Mouse (Mus musculus): ENCODE data around the gene Olfr47. TPM values are rescaled to one million over a fixed set of nuclear protein-coding genes. Genes with fewer than 3 reads are reported as not detected.
"Not testable (repeated sequence)": the region's sequence is repeated elsewhere in the genome, so short reads cannot be mapped to it uniquely, and the experiment has no call there.

Gene Olfr47
- total RNA-seq (2021): not detected

DNA sequence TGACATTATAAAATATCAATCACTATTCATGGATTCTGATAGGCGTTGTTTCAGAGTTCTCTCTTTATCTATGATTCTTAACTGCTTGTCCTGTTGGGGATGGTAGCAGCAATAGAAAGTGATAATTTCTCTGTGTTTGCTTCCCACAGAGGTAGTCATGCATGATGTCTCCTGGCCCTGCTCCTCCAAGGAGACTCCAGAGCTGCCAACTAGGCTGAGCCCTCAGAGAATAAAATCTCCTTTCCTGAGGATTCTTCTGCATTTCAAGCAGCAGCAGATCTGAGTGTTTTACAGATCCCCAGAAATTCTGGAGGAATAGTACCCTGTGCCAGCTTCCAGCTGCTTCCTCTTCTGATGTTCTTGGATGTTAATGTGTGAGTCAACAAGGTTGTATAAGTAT is at the start of gene Olfr47:
TSS of gene Olfr47 (plus strand) at position 275 of the 400 bp plus-strand sequence.
- intact Hi-C loops (cut with DNase I); DNase-seq: not testable (repeated sequence)

DNA sequence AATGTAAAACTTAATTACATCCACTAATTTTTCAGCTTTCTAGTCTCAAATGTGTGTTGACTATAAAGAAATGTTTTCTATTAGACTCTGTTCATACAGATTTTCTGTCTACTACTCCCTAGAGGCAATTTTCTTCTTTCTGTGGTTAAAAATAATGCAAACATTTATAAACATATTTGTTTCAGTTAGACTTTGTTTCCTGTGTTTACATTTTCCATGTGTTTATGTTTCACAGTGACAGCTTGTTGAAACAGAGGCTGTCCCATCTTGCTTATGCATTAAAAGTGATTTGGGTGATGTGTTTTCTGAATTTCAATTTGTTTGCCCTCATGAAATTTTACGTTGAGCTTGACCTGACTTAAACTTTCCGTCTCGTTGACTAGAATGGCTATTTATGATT is 40.3 kb upstream of the Olfr47 start:
- no peak for DNase-seq
- intact Hi-C loops (cut with DNase I): no loop called here

DNA sequence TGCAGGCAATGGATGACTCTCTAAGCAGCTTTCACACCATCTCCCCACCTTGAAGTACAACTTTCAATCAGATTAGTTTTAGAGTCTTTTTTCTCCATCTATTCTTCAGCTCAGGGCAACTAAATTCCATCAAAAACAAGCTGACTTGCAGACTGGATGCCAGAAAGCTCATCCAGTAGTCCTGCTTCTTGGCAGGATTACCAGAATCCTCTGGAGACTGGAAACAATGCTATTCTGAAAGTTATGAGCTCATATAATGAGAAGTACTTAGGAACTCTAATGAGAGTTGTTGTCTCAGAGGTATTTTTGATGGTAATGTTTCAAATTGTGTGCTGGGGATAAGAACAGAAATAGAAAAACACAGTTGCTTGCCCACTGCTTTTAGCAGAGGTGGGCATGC is 34.5 kb upstream of the Olfr47 start, which contains the start of gene Olfr435:
TSS of gene Olfr435 (plus strand) at position 366 of the 400 bp plus-strand sequence.
- intact Hi-C loops (cut with DNase I): no loop called here

DNA sequence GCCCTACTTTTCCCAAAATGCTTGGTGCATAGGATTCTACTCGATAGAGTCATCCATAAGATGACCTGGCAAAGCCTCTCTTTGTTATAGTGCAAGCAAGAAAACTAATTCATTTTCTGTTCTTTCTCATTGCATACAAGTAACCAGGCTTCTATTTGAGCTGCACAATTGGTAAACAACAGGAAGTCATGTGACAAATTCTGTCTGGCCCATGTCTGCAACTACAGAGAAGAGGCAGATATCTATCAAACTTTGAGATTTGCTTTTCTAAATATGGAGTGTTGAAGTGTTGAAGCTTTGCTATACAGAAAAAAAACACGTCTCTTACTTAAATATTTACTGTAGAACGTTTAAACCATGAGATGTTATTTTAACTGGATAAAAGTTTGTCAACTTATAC is 33.2 kb upstream of the Olfr47 start:
- DNase-seq: no peak
- intact Hi-C loops (cut with DNase I): no loop called here

More for the DNA sequence above, 34.5 kb upstream of the Olfr47 start, which contains the start of gene Olfr435:
- no peak for DNase-seq

DNA sequence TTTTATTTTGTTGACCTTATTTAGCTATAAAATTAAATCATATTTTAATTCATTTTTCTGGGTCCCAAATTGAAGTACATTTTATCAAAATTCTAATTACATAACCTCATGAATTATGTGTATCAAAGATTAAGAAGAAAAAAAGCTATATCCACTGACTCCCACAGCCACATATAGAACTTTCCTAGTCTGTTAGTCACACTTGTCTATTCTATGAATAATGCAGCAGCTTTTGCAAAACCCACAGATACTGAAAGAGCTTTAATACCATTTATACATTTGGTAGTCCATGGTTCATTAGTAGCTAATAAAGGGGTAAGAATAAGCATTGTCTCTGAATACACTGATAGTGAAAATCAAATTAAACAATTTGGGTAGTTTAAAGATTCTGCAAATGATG is 28.5 kb upstream of the Olfr47 start:
- DNase-seq: no peak
- intact Hi-C loops (cut with DNase I): no loop called here

DNA sequence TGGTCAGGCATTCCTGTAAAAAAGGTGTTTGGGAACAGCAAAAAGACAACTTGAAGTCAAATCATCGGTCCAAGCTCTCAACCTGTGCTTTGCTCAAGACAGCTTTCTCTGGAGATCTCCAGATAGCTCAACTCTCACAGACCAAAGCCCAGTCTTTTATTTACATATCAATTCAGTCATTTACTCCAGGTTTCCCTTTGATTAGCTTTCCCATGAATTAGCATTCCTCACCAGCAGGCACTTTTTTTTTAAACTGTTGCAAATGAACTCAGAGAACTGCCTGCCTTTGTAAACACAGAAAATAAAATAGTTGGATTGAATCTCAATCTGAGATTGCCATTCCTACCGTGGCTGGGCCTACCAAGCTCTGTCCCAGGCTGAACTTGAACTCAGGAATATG is 26.0 kb upstream of the Olfr47 start:
- DNase-seq: no peak
- intact Hi-C loops (cut with DNase I): no loop called here

DNA sequence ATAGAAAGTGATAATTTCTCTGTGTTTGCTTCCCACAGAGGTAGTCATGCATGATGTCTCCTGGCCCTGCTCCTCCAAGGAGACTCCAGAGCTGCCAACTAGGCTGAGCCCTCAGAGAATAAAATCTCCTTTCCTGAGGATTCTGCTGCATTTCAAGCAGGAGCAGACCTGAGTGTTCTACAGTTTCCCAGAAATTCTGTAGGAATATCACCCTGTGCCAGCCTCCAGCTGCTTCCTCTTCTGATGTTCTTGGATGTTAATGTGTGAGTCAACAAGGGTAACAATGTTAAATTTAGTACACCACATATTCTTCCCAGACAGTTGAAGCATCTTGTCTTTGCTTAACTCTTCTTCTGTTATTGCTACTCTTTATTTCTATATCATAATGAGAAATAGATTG is 18.5 kb upstream of the Olfr47 start, which contains the start of gene Olfr434:
TSS of gene Olfr434 (plus strand) at position 149 of the 400 bp plus-strand sequence.
- DNase-seq; intact Hi-C loops (cut with DNase I): not testable (repeated sequence)

DNA sequence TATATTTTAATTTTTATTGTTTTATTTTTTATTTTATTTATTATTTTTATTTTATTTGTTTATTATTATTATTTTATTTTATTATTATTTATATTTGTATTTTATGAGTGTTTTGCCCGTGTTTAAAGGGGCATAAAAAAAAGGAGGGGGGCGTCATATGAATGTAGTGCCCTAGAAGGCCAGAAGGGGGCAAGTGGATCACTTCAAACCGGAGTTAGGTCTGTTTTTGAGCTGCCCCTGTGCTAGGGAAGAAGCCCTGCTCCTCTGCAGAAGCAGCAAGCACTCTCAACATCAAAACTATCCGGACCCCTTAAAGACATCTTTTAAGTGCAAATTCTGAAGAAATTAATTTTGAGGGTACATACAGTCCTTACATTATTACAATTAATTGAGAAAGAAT is 10.7 kb downstream of the Olfr47 start:
- intact Hi-C loops (cut with DNase I): no loop called here
- no peak for DNase-seq

DNA sequence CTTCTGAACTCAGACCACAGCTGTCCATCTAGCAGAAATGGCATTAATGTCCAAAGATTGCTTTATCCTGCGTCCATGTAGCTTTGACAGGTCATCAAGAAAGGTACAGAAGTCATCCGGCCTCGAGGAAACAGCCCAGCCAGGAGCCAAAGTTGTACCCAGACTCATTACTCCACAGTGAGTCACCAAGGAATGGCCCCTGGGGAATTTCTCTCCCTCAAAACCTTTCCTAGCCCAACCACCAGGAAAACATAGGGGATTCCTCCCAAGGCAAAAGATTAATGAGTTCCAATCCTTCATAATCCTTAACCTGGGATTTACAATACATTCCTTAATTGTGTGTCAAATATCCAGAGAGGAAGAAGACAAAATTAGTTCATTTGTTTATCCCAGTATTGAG is 16.1 kb downstream of the Olfr47 start:
- DNase-seq: no peak
- intact Hi-C loops (cut with DNase I): no loop called here

DNA sequence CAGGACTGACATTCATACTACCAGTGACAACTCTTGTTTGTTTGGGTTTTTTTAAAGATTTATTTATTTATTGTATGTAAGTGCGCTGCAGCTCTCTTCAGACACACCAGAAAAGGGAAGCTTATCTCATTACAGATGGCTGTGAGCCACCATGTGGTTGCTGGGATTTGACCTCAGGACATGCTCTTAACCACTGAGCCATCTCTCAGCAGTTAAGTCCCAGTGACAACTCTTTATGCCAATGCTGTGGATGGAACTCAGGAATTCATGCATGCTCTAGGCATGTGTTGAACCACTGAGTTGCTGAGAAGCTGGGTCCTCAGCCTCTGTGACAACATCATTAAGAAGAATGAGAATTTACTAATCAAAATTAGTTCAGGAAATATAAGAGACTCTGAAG is 21.7 kb downstream of the Olfr47 start:
- intact Hi-C loops (cut with DNase I): no loop called here
- no peak for DNase-seq

DNA sequence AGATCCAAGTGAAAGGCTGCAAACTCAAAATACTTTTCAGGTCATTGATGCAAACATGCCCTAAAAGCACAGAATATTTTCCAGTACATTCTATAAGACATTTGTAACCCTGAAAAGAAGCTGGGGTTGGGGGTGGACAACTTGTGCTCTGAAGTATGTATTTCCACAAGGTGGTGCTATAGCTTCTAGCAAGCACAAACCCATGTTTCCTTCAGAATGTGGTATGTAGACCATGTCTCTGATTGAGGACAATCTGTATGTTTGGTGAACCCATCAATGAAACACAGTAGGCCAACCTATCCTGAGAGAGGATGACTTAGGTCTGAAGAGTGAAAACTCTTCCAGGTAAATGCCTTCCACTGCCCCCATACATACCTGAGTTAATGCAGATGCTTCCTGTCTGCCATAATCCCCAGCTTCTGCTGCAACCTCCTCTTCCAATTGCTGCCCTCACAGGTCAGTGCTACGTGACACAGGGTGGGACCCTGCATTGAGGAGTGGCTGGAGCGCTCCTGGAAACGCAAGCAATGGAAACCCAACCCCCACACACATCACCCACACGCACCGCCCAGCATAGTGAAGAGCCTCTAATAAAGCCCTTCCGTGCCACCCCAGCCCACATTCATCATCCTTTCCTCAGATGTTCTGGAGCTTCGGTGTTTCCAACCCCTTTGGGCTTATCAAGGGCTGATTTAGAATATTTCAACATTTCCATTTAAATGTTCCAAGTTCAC is 23.0 kb downstream of the Olfr47 start:
- intact Hi-C loops (cut with DNase I): loop anchor here (1.0 kb wide), 2 partner anchors 24 to 43 kb away; no protein-coding TSS in a partner anchor

DNA sequence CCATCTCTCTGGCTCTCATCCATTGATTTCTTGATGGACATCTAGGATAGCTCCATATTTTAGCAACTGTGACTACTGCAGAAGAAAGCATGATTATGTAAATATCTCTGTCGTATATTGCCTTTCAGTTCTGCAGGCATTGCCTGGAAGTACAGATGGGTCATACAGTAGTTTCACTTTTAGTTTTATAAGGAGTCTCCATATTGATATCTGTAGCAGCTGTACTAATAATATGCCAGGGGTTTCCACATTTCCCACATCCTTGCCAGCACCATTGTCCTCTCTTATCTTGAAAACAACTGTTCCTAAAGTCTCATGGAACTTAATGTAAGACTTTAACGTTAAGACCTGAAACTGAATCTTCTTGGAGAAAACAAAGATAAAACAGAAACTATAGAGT is 29.4 kb downstream of the Olfr47 start:
- intact Hi-C loops (cut with DNase I): no loop called here
- no peak for DNase-seq

More for the DNA sequence above, 23.0 kb downstream of the Olfr47 start:
- no peak for DNase-seq

DNA sequence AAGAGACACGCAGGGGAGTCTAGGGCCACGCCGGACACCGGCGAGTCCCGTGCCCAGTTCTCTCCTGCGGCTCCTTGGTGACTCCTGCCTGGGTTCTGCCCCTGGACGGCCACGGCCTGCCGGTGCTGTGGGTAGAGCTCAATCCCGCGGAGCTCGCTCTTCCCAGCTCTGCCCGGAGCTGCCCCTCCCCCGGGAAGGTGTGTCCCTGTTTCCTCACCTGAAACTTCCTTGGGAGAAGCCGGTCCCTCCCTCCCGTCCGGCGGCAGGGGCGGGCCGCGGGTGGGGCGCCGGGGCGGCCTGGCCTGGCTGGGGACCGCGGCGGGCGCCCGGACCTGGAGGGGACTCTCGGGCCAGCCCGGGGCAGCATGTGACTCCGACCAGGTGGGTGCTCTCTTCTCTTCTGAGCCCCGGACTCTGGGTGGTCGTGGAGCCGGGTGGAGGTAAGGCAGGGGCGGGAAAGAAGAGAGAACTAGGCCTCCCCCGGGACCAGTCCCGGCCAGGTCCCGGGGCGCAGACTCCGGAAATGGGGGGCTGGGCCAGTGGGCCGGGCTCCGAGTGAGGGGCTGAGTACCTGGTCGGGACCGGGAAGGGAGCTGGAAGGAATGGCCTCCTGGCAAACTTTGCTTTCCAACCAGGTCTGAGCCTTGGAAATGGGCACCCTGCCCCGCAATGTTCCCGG is 34.2 kb downstream of the Olfr47 start, which contains the start of gene Arhgef5:
TSS of gene Arhgef5 (plus strand) at position 220 of the 679 bp plus-strand sequence.
- intact Hi-C loops (cut with DNase I): no loop called here

DNA sequence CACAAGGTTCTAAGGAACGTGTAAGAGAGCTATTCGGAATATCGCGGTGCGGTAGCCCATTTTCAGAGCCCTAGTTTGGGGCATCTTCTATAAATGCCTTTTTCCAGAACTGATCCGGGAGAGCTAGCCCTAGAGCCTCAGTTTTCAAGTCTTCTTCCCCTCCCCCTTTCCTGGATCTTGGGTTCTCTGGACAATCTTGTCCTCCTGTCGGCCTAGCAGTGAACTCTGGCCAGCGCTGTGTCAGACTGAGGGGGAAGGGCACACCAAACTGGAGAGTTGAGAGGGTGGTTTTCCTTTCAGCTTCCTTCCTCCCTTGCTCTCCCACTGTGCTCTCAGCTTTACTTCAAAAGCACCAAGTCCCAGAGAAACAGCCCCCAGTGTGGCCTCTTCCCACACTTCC is 35.0 kb downstream of the Olfr47 start:
- DNase-seq: peak; percentile 27 to 28
- intact Hi-C loops (cut with DNase I): no loop called here

More for the DNA sequence above, 34.2 kb downstream of the Olfr47 start, which contains the start of gene Arhgef5:
- DNase-seq: peak; percentile 61 to 67

DNA sequence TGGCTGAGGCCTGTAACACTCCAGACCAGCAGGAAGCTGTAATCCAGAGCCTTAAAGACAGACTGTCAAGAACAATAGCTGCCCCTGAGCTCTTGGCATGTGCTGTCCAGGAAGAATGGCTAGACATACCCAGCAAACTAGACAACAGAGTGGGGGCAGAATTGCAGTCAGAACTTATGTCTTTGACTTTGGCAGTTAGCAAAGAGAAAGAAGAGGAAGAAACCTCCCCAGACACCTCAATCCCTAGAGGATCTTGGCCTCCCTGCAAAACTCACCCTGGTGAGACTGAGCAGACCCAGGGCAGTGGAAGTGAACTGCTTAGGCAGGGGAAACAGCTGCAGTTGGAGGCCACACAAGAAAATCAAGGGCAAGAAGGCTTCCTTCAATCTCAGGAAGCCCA is 41.3 kb downstream of the Olfr47 start:
- intact Hi-C loops (cut with DNase I): loop anchor here (10.0 kb wide), 1 partner anchor 392 kb away; the partner anchor contains the start of gene Tpk1
- peak; percentile 17 for DNase-seq

DNA sequence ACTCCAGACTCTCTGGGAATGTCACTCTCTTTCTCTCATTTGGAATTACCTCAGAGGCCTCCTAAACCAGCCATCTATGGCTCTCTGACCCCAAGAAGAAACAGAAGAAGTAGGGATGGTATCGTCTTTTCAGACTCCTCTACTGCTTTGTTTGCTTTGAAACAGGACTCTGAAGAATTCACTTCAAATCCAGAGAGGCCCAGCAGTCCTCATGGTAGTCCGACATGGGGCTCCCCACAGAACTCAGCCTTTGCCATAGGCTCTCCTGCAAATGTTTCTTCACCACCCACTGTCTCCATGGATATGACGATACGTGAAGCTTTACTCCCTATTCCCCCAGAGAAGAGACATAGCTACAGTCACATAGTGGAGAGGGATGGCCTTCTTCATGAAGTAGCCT is 42.8 kb downstream of the Olfr47 start:
- intact Hi-C loops (cut with DNase I): loop anchor here (10.0 kb wide), 1 partner anchor 391 kb away; the partner anchor contains the start of gene Tpk1
- DNase-seq: no peak

DNA sequence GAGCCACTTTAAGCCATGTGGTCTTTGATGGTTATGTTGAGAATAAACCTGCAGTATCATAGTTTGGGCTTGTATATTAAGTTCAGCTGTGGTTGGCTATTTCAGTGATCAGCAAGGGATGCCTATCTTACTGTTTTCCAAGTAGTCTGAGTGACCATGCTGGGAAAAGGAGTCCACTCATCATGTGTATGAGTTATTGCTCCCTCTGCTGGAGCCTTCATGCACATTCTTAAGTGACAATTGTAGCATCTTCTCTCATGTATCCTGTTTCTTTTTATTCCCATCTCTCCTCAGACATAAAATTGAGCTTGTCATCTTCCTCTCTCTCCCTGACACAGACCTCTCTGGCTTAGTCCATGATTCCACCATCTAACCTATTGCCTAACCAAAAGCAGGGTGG is 46.9 kb downstream of the Olfr47 start:
- no peak for DNase-seq
- intact Hi-C loops (cut with DNase I): loop anchor here (1.0 to 10.0 kb wide), 3 partner anchors 19 to 387 kb away; partner anchors contain the start of gene Tpk1

DNA sequence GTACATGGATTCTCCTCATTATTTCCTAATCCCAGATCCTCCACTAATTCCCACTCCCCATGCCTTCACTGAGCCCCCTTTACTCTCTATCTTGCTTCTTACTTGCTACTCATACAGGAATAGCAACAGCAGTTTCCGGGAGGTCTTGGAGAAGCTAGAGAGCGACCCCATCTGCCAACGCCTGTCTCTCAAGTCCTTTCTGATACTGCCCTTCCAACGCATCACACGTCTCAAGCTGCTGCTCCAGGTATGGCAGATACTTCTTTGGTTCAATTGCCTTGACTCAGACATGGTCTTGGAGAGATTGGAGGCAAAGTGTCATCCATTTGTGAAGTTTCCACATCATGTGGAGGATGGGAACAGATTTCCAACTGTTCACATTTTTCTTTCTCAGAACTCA is 49.2 kb downstream of the Olfr47 start:
- no peak for DNase-seq
- intact Hi-C loops (cut with DNase I): no loop called here
